Mouse (Mus musculus) forebrain, embryonic 16.5 days (tissue): ENCODE data around the gene Arid5b. TPM values are rescaled to one million over a fixed set of nuclear protein-coding genes. Genes with fewer than 3 reads are reported as not detected.
"Not testable (repeated sequence)": the region's sequence is repeated elsewhere in the genome, so short reads cannot be mapped to it uniquely, and the experiment has no call there.

Experiments
- ATAC-seq: fragments of 200-750 bp; cut with Nextera tagmentation; 2 replicates; pipeline ENCODE4 v1.8.0; 2017; ENCODE audit warnings: mild to moderate bottlenecking, moderate library complexity
- H3K27ac ChIP-seq: fragments of 300-500 bp; sonication (generic); 2 replicates; pipeline ENCODE4 v1.5.1; 2014; ENCODE audit warnings: low read length, control low read depth
- H3K27me3 ChIP-seq: fragments of 300-500 bp; sonication (generic); replicated peaks from 2 replicates; pipeline ENCODE4 v1.6.1; 2014; ENCODE audit warnings: low read length; ENCODE audit not compliant: control insufficient read depth, insufficient read depth
- H3K36me3 ChIP-seq: fragments of 300-500 bp; sonication (generic); 2 replicates; pipeline ENCODE4 v1.6.1; 2014; ENCODE audit not compliant: control insufficient read depth, insufficient read depth
- H3K4me1 ChIP-seq: fragments of 300-500 bp; sonication (generic); replicated peaks from 2 replicates; pipeline ENCODE4 v1.6.1; 2014; ENCODE audit warnings: low read length; ENCODE audit not compliant: control insufficient read depth, insufficient read depth
- H3K4me2 ChIP-seq: fragments of 300-500 bp; sonication (generic); 2 replicates; pipeline ENCODE4 v1.6.1; 2014; ENCODE audit warnings: mild to moderate bottlenecking, low read length, control low read depth
- H3K4me3 ChIP-seq: fragments of 300-500 bp; sonication (generic); replicated peaks from 2 replicates; pipeline ENCODE4 v1.5.1; 2014; ENCODE audit warnings: mild to moderate bottlenecking, low read length, control low read depth
- H3K9ac ChIP-seq: fragments of 300-500 bp; sonication (generic); replicated peaks from 2 replicates; pipeline ENCODE4 v1.6.1; 2014; ENCODE audit warnings: low read depth, low read length, control low read depth
- H3K9me3 ChIP-seq: fragments of 300-500 bp; sonication (generic); 2 replicates; pipeline ENCODE4 v1.6.1; 2016; ENCODE audit warnings: low read length; ENCODE audit not compliant: control insufficient read depth
- WGBS: fragments of 180-500 bp; shearing (Covaris S2); extraction: QIAGEN DNeasy Blood & Tissue Kit; methylation state at CpG from one replicate; pipeline ENCODE4 v1.1.7; 2014; 5-methylcytosine and 5-hydroxymethylcytosine counted together
- polyA plus RNA-seq: library from polyadenylated mRNA; unstranded; fragments of >200 nt; fragmentation: Nextera tagmentation; extraction: Ambion mirVana; gene quantifications from 2 replicates; pipeline ENCODE4 v1.2.1, GENCODE M21; 2015

The Arid5b gene
- polyA plus RNA-seq, 1 experiment from 2014 or later, result 14.7 TPM

GRCm38 (mm10) chr10:68100506-68100905, 178.0 kb downstream of the Arid5b start:
- no peak overlapping the region for H3K4me3 ChIP-seq
- no peak for ATAC-seq
- H3K9me3 ChIP-seq, result no peaks in the 10 kb centered on the region
- peaks cover 5% of the 10 kb centered on the region for H3K4me1 ChIP-seq
- H3K4me2 ChIP-seq, result no peak overlapping the region
- H3K9ac ChIP-seq, result no peak overlapping the region
- 94% methylated on average over 8 of the region's 8 CpGs for WGBS
- H3K27me3 ChIP-seq, result no peaks in the 10 kb centered on the region
- no peak overlapping the region for H3K27ac ChIP-seq
- peaks cover 2% of the 10 kb centered on the region; the same call in 1 of the 2 replicates for H3K36me3 ChIP-seq

DNA sequence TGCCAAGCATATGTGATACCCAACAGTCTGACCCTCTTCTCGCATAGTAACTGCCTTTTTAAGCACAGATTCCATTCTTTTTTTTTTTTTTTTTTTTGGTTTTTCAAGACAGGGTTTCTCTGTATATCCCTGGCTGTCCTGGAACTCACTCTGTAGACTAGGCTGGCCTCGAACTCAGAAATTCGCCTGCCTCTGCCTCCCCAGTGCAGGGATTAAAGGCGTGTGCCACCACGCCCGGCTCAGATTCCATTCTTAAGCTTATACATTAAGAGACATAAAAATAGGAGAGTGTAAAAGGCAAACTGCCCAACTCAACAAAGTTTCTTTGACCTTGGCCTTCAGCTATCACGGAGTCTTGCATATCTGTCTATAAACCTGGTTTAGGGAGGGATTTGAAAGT, 178.7 kb downstream of the Arid5b start:
- 94% methylated on average over 7 of the region's 7 CpGs for WGBS
- H3K4me3 ChIP-seq, H3K36me3 ChIP-seq, ATAC-seq, H3K4me1 ChIP-seq, H3K27ac ChIP-seq, H3K9ac ChIP-seq, H3K4me2 ChIP-seq, H3K9me3 ChIP-seq, H3K27me3 ChIP-seq: not testable (repeated sequence)

DNA sequence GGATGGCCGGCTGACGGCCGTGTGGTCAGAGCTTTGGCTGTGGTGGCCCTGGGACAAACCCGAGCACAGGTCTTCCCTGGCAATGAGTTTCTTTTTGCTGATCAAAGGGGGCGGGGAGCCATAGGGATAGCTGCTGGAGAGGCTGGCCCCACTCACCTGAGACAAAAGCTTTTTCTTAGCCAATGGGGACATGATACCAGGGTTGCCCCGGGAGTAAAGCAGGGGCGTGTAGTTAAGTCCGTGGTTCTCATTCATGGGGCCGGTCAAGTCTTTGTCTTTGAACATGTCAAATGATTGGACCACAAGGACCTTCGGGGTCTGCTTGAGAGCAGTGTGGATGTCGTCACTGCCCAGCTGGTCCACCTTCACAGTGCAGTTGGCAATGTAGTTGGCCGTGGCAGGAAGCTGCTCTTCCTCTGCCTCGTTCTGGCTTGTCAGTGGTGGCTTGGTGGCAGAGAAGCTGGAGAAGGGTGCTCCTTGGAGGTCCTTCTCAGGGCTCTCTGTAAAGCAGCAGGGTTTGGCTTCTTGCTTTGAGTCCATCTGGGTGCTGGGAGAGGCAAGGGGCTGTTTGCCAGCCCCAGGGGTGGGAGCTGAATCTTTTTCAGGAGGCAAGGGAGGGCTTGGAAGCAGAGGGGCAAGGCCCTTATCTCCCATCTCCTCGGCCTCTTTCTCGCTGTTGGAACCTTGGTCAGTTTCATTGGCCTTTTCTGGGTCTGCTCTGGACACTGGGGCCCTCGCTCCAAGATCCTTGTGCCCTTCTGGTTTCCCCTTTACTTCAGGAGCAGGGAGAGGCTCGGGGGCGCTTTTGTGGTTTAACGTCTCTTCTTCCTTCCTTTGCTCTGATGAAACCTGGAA, 180.5 kb downstream of the Arid5b start:
- Histone ChIP-seq H3K4me1 (no peaks in the 10 kb centered on the region), H3K27me3 (no peaks in the 10 kb centered on the region), H3K27ac (no peak overlapping the region), H3K36me3 (peaks cover 2% of the 10 kb centered on the region; the same call in 1 of the 2 replicates), H3K4me2 (no peak overlapping the region), H3K4me3 (no peak overlapping the region), H3K9me3 (no peaks in the 10 kb centered on the region), H3K9ac (no peak overlapping the region)
- ATAC-seq, result no peak
- 94% methylated on average over 19 of the region's 19 CpGs for WGBS

DNA sequence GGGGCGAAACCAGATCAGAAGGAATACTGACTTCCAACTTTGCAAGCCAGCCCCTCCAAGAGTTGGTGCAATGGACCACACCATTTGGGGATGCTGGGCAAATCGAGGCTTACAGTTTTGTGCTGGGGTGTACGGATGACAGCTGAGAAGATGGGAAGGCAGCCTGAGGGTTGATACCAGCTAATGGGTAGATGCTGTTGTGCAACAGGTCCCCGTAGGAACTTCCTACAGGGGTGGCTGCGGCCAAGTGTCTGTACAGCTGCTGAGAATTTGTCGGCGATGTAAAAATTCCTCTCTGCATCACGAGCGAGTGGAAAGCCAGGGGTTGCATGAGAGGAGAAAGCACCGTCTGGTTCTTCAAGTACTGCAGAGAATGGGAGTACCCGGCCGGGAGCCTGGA, 182.1 kb downstream of the Arid5b start:
- Histone ChIP-seq H3K27ac (no peak overlapping the region), H3K9me3 (no peaks in the 10 kb centered on the region), H3K36me3 (peaks cover 2% of the 10 kb centered on the region; the same call in 1 of the 2 replicates), H3K4me2 (no peak overlapping the region), H3K9ac (no peak overlapping the region), H3K4me1 (no peaks in the 10 kb centered on the region), H3K27me3 (no peaks in the 10 kb centered on the region), H3K4me3 (no peak overlapping the region)
- 93% methylated on average over 12 of the region's 12 CpGs for WGBS
- ATAC-seq, result no peak

- no peaks in the 10 kb centered on the region for H3K9me3 ChIP-seq
- no peak overlapping the region for H3K27ac ChIP-seq
- WGBS, result 78% methylated on average over 2 of the region's 2 CpGs
- no peak overlapping the region for H3K4me2 ChIP-seq
- H3K27me3 ChIP-seq, result no peaks in the 10 kb centered on the region
- peaks cover 2% of the 10 kb centered on the region; the same call in 1 of the 2 replicates for H3K36me3 ChIP-seq
- H3K4me1 ChIP-seq, result no peaks in the 10 kb centered on the region
- H3K9ac ChIP-seq, result no peak overlapping the region
- H3K4me3 ChIP-seq, result no peak overlapping the region
- no peak for ATAC-seq
These were observed 183.4 kb downstream of the Arid5b start for GRCm38 (mm10) chr10:68095136-68095535.

GRCm38 (mm10) chr10:68093496-68093895, 185.0 kb downstream of the Arid5b start:
- peaks cover 2% of the 10 kb centered on the region; the same call in 1 of the 2 replicates for H3K36me3 ChIP-seq
- H3K9ac ChIP-seq, result no peak overlapping the region
- H3K9me3 ChIP-seq, result no peaks in the 10 kb centered on the region
- H3K4me3 ChIP-seq, result no peak overlapping the region
- no peaks in the 10 kb centered on the region for H3K4me1 ChIP-seq
- no peak for ATAC-seq
- no peaks in the 10 kb centered on the region for H3K27me3 ChIP-seq
- 47% methylated on average over 3 of the region's 3 CpGs for WGBS
- no peak overlapping the region for H3K4me2 ChIP-seq
- H3K27ac ChIP-seq, result no peak overlapping the region

- H3K9me3 ChIP-seq, result no peaks in the 10 kb centered on the region
- WGBS, result 91% methylated on average over 4 of the region's 4 CpGs
- no peak overlapping the region for H3K4me2 ChIP-seq
- H3K4me3 ChIP-seq, result no peak overlapping the region
- no peaks in the 10 kb centered on the region for H3K4me1 ChIP-seq
- no peak overlapping the region for H3K9ac ChIP-seq
- ATAC-seq, result no peak
- H3K27ac ChIP-seq, result no peak overlapping the region
- no peaks in the 10 kb centered on the region for H3K36me3 ChIP-seq
- H3K27me3 ChIP-seq, result no peaks in the 10 kb centered on the region
These were observed 186.7 kb downstream of the Arid5b start for GRCm38 (mm10) chr10:68091840-68092239.

GRCm38 (mm10) chr10:68091011-68091410, 187.5 kb downstream of the Arid5b start:
- H3K9me3 ChIP-seq, result no peaks in the 10 kb centered on the region
- no peaks in the 10 kb centered on the region for H3K36me3 ChIP-seq
- H3K4me1 ChIP-seq, result no peaks in the 10 kb centered on the region
- 92% methylated on average over 11 of the region's 11 CpGs for WGBS
- no peak overlapping the region for H3K4me3 ChIP-seq
- H3K27ac ChIP-seq, result no peak overlapping the region
- no peak for ATAC-seq
- no peaks in the 10 kb centered on the region for H3K27me3 ChIP-seq
- H3K4me2 ChIP-seq, result no peak overlapping the region
- no peak overlapping the region for H3K9ac ChIP-seq

DNA sequence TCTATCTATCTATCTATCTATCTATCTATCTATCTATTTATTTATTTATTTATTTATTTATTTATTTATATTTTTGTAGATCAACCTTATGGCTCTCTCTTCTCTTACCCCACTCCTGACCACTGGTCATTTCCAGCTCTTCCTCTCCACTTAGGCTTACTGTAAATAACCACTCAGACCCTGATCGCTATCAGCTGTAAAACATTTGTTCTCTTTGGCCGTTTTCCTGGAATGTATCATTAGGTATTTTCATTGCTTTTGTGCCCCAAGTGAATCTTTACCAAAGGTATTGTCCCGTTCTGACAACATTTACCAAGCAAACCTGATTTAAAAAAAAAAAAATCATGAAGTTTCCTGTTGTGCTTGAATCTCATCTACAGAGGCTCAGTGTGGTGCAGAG, 188.0 kb downstream of the Arid5b start:
- Histone ChIP-seq H3K4me1 (no peaks in the 10 kb centered on the region), H3K36me3 (no peaks in the 10 kb centered on the region), H3K9me3 (no peaks in the 10 kb centered on the region), H3K4me2 (no peak overlapping the region), H3K27me3 (no peaks in the 10 kb centered on the region), H3K27ac (no peak overlapping the region), H3K4me3 (no peak overlapping the region), H3K9ac (no peak overlapping the region)
- ATAC-seq, result no peak
- 86% methylated on average over 3 of the region's 3 CpGs for WGBS
